Comparison of ENCODE assay signal across 26 mouse cellular contexts in genomic region chr9:58297961-58298477, GRCm38 (mm10). TPM values are rescaled to one million over a fixed set of nuclear protein-coding genes. Genes with fewer than 3 reads are reported as not detected.
DNase-seq lines count a peak whose midpoint lies in the region; ATAC-seq and TF ChIP-seq lines count a peak whose summit lies in the region.
"Had no signal": no experiment of that assay in that cellular context is flagged by ENCODE, and none has a peak within 500 bp of the region (broad histone marks: within the 10 kb centered on the region; RNA-seq: fewer than 3 reads in every experiment).

No protein-coding gene starts in this region.

- H3K36me3 ChIP-seq in heart, postnatal 0 days (replicated peaks; ENCODE audit: control insufficient read depth, insufficient read depth, low read length): no peaks in the 10 kb centered on the region
- H3K36me3 ChIP-seq in heart, embryonic 11.5 days (ENCODE audit: control insufficient read depth, insufficient read depth, low read length): no peaks in the 10 kb centered on the region
- H3K36me3 ChIP-seq in limb, embryonic 14.5 days (ENCODE audit: control insufficient read depth, insufficient read depth, low read length): peaks cover 13% of the 10 kb centered on the region
- H3K36me3 ChIP-seq: G1E; neural tube, embryonic 12.5 days had no signal

- TF ChIP-seq CTCF in heart, postnatal 0 days (IDR thresholded peaks at IDR 0.05; ENCODE audit: low read depth): no peak
- TF ChIP-seq CTCF in brain, embryonic 14.5 days (IDR thresholded peaks at IDR 0.05; ENCODE audit: borderline replicate concordance, extremely low read depth, insufficient read depth, insufficient read length): no peak

- H3K4me1 ChIP-seq in heart, postnatal 0 days (ENCODE audit: control insufficient read depth, insufficient read depth): no peaks in the 10 kb centered on the region
- H3K4me1 ChIP-seq in heart, embryonic 11.5 days (ENCODE audit: control insufficient read depth, insufficient read depth, low read length): peaks cover 45% of the 10 kb centered on the region
- peaks cover 30% of the 10 kb centered on the region for H3K4me1 ChIP-seq in limb, embryonic 14.5 days (ENCODE audit: control insufficient read depth, insufficient read depth, low read length)
- H3K4me1 ChIP-seq: neural tube, embryonic 12.5 days had no signal

- TF ChIP-seq POLR2A in brain, embryonic 14.5 days (IDR thresholded peaks at IDR 0.05; ENCODE audit: borderline replicate concordance, extremely low read depth, insufficient read depth, insufficient read length, poor library complexity, severe bottlenecking): no peak
- TF ChIP-seq POLR2A in limb, embryonic 14.5 days (IDR thresholded peaks at IDR 0.05; ENCODE audit: borderline replicate concordance, extremely low read depth, insufficient read depth, insufficient read length): no peak

- H3K4me3 ChIP-seq in heart, postnatal 0 days (ENCODE audit: low read depth, low read length): no peak overlapping the region
- H3K4me3 ChIP-seq in heart, embryonic 11.5 days (ENCODE audit: low read depth, low read length): no peak overlapping the region
- H3K4me3 ChIP-seq in limb, embryonic 14.5 days (replicated peaks; ENCODE audit: low read length): no peak overlapping the region
- H3K4me3 ChIP-seq: embryonic facial prominence, embryonic 15.5 days; heart, adult 2 months; left cerebral cortex, adult 2 months; neural tube, embryonic 12.5 days had no signal

- H3K4me2 ChIP-seq in heart, postnatal 0 days (ENCODE audit: low read depth, low read length): no peak overlapping the region
- H3K4me2 ChIP-seq in heart, embryonic 11.5 days: no peak overlapping the region
- no peak overlapping the region for H3K4me2 ChIP-seq in limb, embryonic 14.5 days (replicated peaks; ENCODE audit: low read depth, low read length, severe bottlenecking)
- H3K4me2 ChIP-seq: embryonic facial prominence, embryonic 15.5 days; liver, embryonic 11.5 days; neural tube, embryonic 12.5 days had no signal

- ATAC-seq in heart, postnatal 0 days (ENCODE audit: insufficient read depth, low read depth): no peak
- ATAC-seq in heart, embryonic 11.5 days (replicated peaks; ENCODE audit: insufficient number of reproducible peaks, low FRiP score, low TSS enrichment): no peak
- peak; percentile 49 for ATAC-seq in limb, embryonic 14.5 days (ENCODE audit: low FRiP score, low read depth)
- ATAC-seq: Patski had no signal

- 57% methylated on average over 4 of the region's 4 CpGs for WGBS in heart, postnatal 0 days
- WGBS in heart, embryonic 11.5 days (ENCODE audit: insufficient replicate concordance): 74% methylated on average over 4 of the region's 4 CpGs
- WGBS in limb, embryonic 14.5 days: 58% methylated on average over 4 of the region's 4 CpGs

- no peak for TF ChIP-seq EP300 in heart, postnatal 0 days (IDR thresholded peaks at IDR 0.05; ENCODE audit: low read depth)

- peak overlapping the region; percentile 38; the same call in 1 of the 2 replicates for H3K27ac ChIP-seq in heart, postnatal 0 days (ENCODE audit: low read depth)
- H3K27ac ChIP-seq in heart, embryonic 11.5 days (ENCODE audit: low read depth, low read length): no peak overlapping the region
- peak overlapping the region; percentile 55; the same call in 1 of the 2 replicates for H3K27ac ChIP-seq in limb, embryonic 14.5 days (replicated peaks; ENCODE audit: low read depth, low read length)
- H3K27ac ChIP-seq: embryonic facial prominence, embryonic 15.5 days; heart, adult 2 months; left cerebral cortex, adult 2 months; neural tube, embryonic 12.5 days had no signal

- H3K9ac ChIP-seq in heart, postnatal 0 days (replicated peaks; ENCODE audit: low read depth, low read length): no peak overlapping the region
- no peak overlapping the region for H3K9ac ChIP-seq in heart, embryonic 11.5 days (ENCODE audit: low read depth, low read length)
- no peak overlapping the region for H3K9ac ChIP-seq in limb, embryonic 14.5 days (ENCODE audit: low read depth, low read length, severe bottlenecking)
- H3K9ac ChIP-seq: embryonic facial prominence, embryonic 15.5 days; neural tube, embryonic 12.5 days had no signal

- H3K27me3 ChIP-seq in heart, postnatal 0 days (ENCODE audit: control insufficient read depth, insufficient read depth, low read length): no peaks in the 10 kb centered on the region
- H3K27me3 ChIP-seq in heart, embryonic 11.5 days (ENCODE audit: control insufficient read depth, insufficient read depth, low read length): no peaks in the 10 kb centered on the region
- no peaks in the 10 kb centered on the region for H3K27me3 ChIP-seq in limb, embryonic 14.5 days (ENCODE audit: control insufficient read depth, insufficient read depth, low read length)
- H3K27me3 ChIP-seq: embryonic facial prominence, embryonic 15.5 days; neural tube, embryonic 12.5 days; Patski had no signal

- H3K9me3 ChIP-seq in heart, postnatal 0 days (replicated peaks; ENCODE audit: control insufficient read depth, low read length): no peaks in the 10 kb centered on the region
- no peaks in the 10 kb centered on the region for H3K9me3 ChIP-seq in heart, embryonic 11.5 days (replicated peaks; ENCODE audit: control insufficient read depth, low read length)
- no peaks in the 10 kb centered on the region for H3K9me3 ChIP-seq in limb, embryonic 14.5 days (ENCODE audit: control insufficient read depth, low read length)
- H3K9me3 ChIP-seq: embryonic facial prominence, embryonic 15.5 days; G1E; neural tube, embryonic 12.5 days had no signal

- peak; percentile 90 for DNase-seq in heart, adult 11 months
- no peak for DNase-seq in heart, adult 9 months (ENCODE audit: low spot score in 2 of 2)
- no peak for DNase-seq in heart, postnatal 0 days (ENCODE audit: low spot score)
- DNase-seq in brain, embryonic 14.5 days (ENCODE audit: low read depth): peak; percentile 38
- DNase-seq in limb, embryonic 14.5 days (ENCODE audit: low spot score): peak; percentile 26
- DNase-seq in layer of hippocampus, adult 18-20 months (ENCODE audit: low spot score in 2 of 2): no peak
- DNase-seq: adrenal gland, postnatal 36 days; B cell, adult 2 months; cerebellum, adult 11 months; cerebellum, adult 9-11 months; gastrocnemius, postnatal 10 days; heart, adult 2 months; kidney, adult 11 months; lung, adult 18-20 months; lung, postnatal 14 days; midbrain, embryonic 14.5 days; right cerebral cortex, postnatal 14 days had no signal

RNA-seq across cellular contexts. Expression of gene Loxl1, which starts 15.0 kb away (rescaled TPM):
- 44.1 and 61.7 TPM in 2 replicates for total RNA-seq in heart, postnatal 0 days (2014; rRNA removed; ENCODE audit: low replicate concordance)
- polyA plus RNA-seq in heart, postnatal 0 days (2015; fragmentation: Nextera tagmentation; extraction: Ambion mirVana): 39.2 and 40.7 TPM in 2 replicates
- 36.8 and 37.8 TPM in 2 replicates for polyA plus RNA-seq in heart, embryonic 11.5 days (2014; fragmentation: Nextera tagmentation; extraction: Ambion mirVana)
- polyA plus RNA-seq in brain, embryonic 14.5 days (2012; rRNA removed): 11.8 and 14.4 TPM in 2 replicates
- polyA plus RNA-seq in limb, embryonic 14.5 days (2012; rRNA removed): 86.6 and 125 TPM in 2 replicates
- 80.7 and 88.4 TPM in 2 replicates for polyA plus RNA-seq in limb, embryonic 14.5 days (2014; fragmentation: Nextera tagmentation; extraction: Ambion mirVana)
- 1 to 10 TPM; 2.5 to 3.2 TPM for total RNA-seq in layer of hippocampus, adult 18-20 months (2021)
- total RNA-seq: CH12.LX; common myeloid progenitor, adult 5-6 weeks; G1E had no signal
- polyA plus RNA-seq: G1E had no signal

RNA-seq across cellular contexts. Expression of gene Stoml1, which starts 45.1 kb away (rescaled TPM):
- 16.4 and 52.8 TPM in 2 replicates for total RNA-seq in heart, postnatal 0 days (2014; rRNA removed; ENCODE audit: low replicate concordance)
- 21.7 and 23.3 TPM in 2 replicates for polyA plus RNA-seq in heart, postnatal 0 days (2015; fragmentation: Nextera tagmentation; extraction: Ambion mirVana)
- polyA plus RNA-seq in heart, embryonic 11.5 days (2014; fragmentation: Nextera tagmentation; extraction: Ambion mirVana): 19.4 and 22.2 TPM in 2 replicates
- polyA plus RNA-seq in brain, embryonic 14.5 days (2012; rRNA removed): 123 and 145 TPM in 2 replicates
- polyA plus RNA-seq in limb, embryonic 14.5 days (2012; rRNA removed): 47.2 and 57.5 TPM in 2 replicates
- polyA plus RNA-seq in limb, embryonic 14.5 days (2014; fragmentation: Nextera tagmentation; extraction: Ambion mirVana): 28.7 and 30.4 TPM in 2 replicates
- total RNA-seq in layer of hippocampus, adult 18-20 months (2021): 10 to 100 TPM; 77.5 to 80.3 TPM

RNA-seq across cellular contexts. Expression of gene Pml, which starts 48.4 kb away (rescaled TPM):
- 11.4 and 15.0 TPM in 2 replicates for total RNA-seq in heart, postnatal 0 days (2014; rRNA removed; ENCODE audit: low replicate concordance)
- 5.2 and 5.6 TPM in 2 replicates for polyA plus RNA-seq in heart, postnatal 0 days (2015; fragmentation: Nextera tagmentation; extraction: Ambion mirVana)
- polyA plus RNA-seq in heart, embryonic 11.5 days (2014; fragmentation: Nextera tagmentation; extraction: Ambion mirVana): 13.5 and 15.5 TPM in 2 replicates
- polyA plus RNA-seq in brain, embryonic 14.5 days (2012; rRNA removed): 6.8 and 7.1 TPM in 2 replicates
- 22.4 and 24.8 TPM in 2 replicates for polyA plus RNA-seq in limb, embryonic 14.5 days (2012; rRNA removed)
- 15.4 and 18.4 TPM in 2 replicates for polyA plus RNA-seq in limb, embryonic 14.5 days (2014; fragmentation: Nextera tagmentation; extraction: Ambion mirVana)
- total RNA-seq in layer of hippocampus, adult 18-20 months (2021): 10 to 100 TPM; 13.2 to 15.8 TPM

Comparison
In these comparisons a context has a peak if more than half of its experiments do, and no peak if none do; other contexts are left out.
1. DNase-seq: peak in heart, adult 11 months (single experiment), brain, embryonic 14.5 days (single experiment) and limb, embryonic 14.5 days (single experiment); none in heart, adult 9 months (0 of 2), heart, postnatal 0 days (single experiment) and layer of hippocampus, adult 18-20 months (0 of 2).